Mouse (Mus musculus) liver, postnatal 0 days (tissue): Measurements from ENCODE around the gene Ubn1. TPM values are rescaled to one million over a fixed set of nuclear protein-coding genes. Genes with fewer than 3 reads are reported as not detected.

Experiments used
- ATAC-seq: fragments of 200-750 bp; cut with Nextera tagmentation; 2 replicates; pipeline ENCODE4 v1.8.0; 2017; ENCODE audit warnings: mild to moderate bottlenecking, moderate library complexity
- DNase-seq: peaks from one replicate; pipeline ENCODE4 v3.0.0-alpha.2; 2016
- H3K27ac ChIP-seq: fragments of 300-500 bp; sonication (generic); 2 replicates; pipeline ENCODE4 v1.5.1; 2014; ENCODE audit warnings: antibody characterized with exemption, moderate library complexity, mild to moderate bottlenecking, low read depth
- H3K27me3 ChIP-seq: fragments of 300-500 bp; sonication (generic); 2 replicates; pipeline ENCODE4 v1.6.1; 2014; ENCODE audit warnings: low read length, control low read depth, mixed read lengths; ENCODE audit not compliant: insufficient read depth
- H3K36me3 ChIP-seq: fragments of 300-500 bp; sonication (generic); replicated peaks from 2 replicates; pipeline ENCODE4 v1.6.1; 2014; ENCODE audit warnings: mild to moderate bottlenecking, control low read depth, low read length, moderate library complexity, mixed read lengths; ENCODE audit not compliant: insufficient read depth
- H3K4me1 ChIP-seq: fragments of 300-500 bp; sonication (generic); 2 replicates; pipeline ENCODE4 v1.6.1; 2014; ENCODE audit warnings: antibody characterized with exemption, mild to moderate bottlenecking, control low read depth; ENCODE audit not compliant: insufficient read depth
- H3K4me2 ChIP-seq: fragments of 300-500 bp; sonication (generic); 2 replicates; pipeline ENCODE4 v1.6.1; 2014; ENCODE audit warnings: low read depth, mild to moderate bottlenecking, low read length, moderate library complexity, mixed read lengths
- H3K4me3 ChIP-seq: fragments of 300-500 bp; sonication (generic); 2 replicates; pipeline ENCODE4 v1.5.1; 2014; ENCODE audit warnings: low read depth, low read length
- H3K9ac ChIP-seq: fragments of 300-500 bp; sonication (generic); replicated peaks from 2 replicates; pipeline ENCODE4 v1.6.1; 2014; ENCODE audit warnings: mild to moderate bottlenecking, moderate library complexity
- H3K9me3 ChIP-seq: fragments of 300-500 bp; sonication (generic); 2 replicates; pipeline ENCODE4 v1.6.1; 2016; ENCODE audit warnings: mild to moderate bottlenecking, control low read depth, low read length, mixed read lengths
- CTCF ChIP-seq: sonication (generic); IDR thresholded peaks from 2 replicates; pipeline ENCODE4 v1.5.1; 2016; ENCODE audit warnings: antibody characterized with exemption, low read depth
- EP300 ChIP-seq: IDR thresholded peaks from 2 replicates; pipeline ENCODE4 v1.6.1; 2016; ENCODE audit warnings: antibody characterized with exemption, low read depth, mild to moderate bottlenecking
- WGBS: fragments of 180-500 bp; shearing (Covaris S2); extraction: QIAGEN DNeasy Blood & Tissue Kit; methylation state at CpG from one replicate; pipeline ENCODE4 v1.1.7; 2014; ENCODE audit not compliant: insufficient replicate concordance; 5-methylcytosine and 5-hydroxymethylcytosine counted together
- polyA plus RNA-seq: library from polyadenylated mRNA; unstranded; fragments of >200 nt; fragmentation: Nextera tagmentation; extraction: Ambion mirVana; gene quantifications from 2 replicates; pipeline ENCODE4 v1.2.1, GENCODE M21; 2015

Gene Ubn1
- polyA plus RNA-seq, 1 experiment from 2014 or later: 6.4 TPM

- Histone ChIP-seq H3K36me3 (peaks cover 64% of the 10 kb centered on the region), H3K4me3 (no peak overlapping the region), H3K4me1 (no peaks in the 10 kb centered on the region), H3K27me3 (no peaks in the 10 kb centered on the region), H3K9me3 (no peaks in the 10 kb centered on the region), H3K4me2 (no peak overlapping the region), H3K9ac (no peak overlapping the region), H3K27ac (no peak overlapping the region)
- TF ChIP-seq EP300: no peak
- TF ChIP-seq CTCF: no peak
- DNase-seq (no peak), ATAC-seq (no peak)
- WGBS: 73% methylated on average over 4 of the region's 4 CpGs
Measured at GRCm38 (mm10) chr16:5063472-5063871, 13.6 kb downstream of the Ubn1 start.

- no peak overlapping the region for H3K9ac ChIP-seq
- no peak overlapping the region for H3K27ac ChIP-seq
- TF ChIP-seq EP300 (no peak), CTCF (no peak)
- peaks cover 77% of the 10 kb centered on the region for H3K36me3 ChIP-seq
- ATAC-seq (no peak), DNase-seq (no peak)
- H3K9me3 ChIP-seq: no peaks in the 10 kb centered on the region
- H3K27me3 ChIP-seq: no peaks in the 10 kb centered on the region
- H3K4me3 ChIP-seq: no peak overlapping the region
- 88% methylated on average over 3 of the region's 3 CpGs for WGBS
- H3K4me2 ChIP-seq: no peak overlapping the region
- no peaks in the 10 kb centered on the region for H3K4me1 ChIP-seq
Measured at GRCm38 (mm10) chr16:5070321-5070720, 20.5 kb downstream of the Ubn1 start.

GRCm38 (mm10) chr16:5071974-5072373 is 22.1 kb downstream of the Ubn1 start:
- Histone ChIP-seq H3K36me3 (peaks cover 85% of the 10 kb centered on the region), H3K27ac (no peak overlapping the region), H3K27me3 (no peaks in the 10 kb centered on the region), H3K9ac (no peak overlapping the region), H3K4me3 (no peak overlapping the region), H3K4me2 (no peak overlapping the region), H3K4me1 (no peaks in the 10 kb centered on the region), H3K9me3 (no peaks in the 10 kb centered on the region)
- no peak for DNase-seq
- WGBS: 84% methylated on average over 7 of the region's 7 CpGs
- no peak for ATAC-seq
- TF ChIP-seq CTCF: no peak

GRCm38 (mm10) chr16:5074341-5074740 is 24.5 kb downstream of the Ubn1 start:
- H3K27me3 ChIP-seq: no peaks in the 10 kb centered on the region
- H3K4me1 ChIP-seq: no peaks in the 10 kb centered on the region
- TF ChIP-seq EP300 (no peak), CTCF (no peak)
- no peak overlapping the region for H3K4me2 ChIP-seq
- no peak overlapping the region for H3K4me3 ChIP-seq
- no peak overlapping the region for H3K9ac ChIP-seq
- no peaks in the 10 kb centered on the region for H3K9me3 ChIP-seq
- no peak overlapping the region for H3K27ac ChIP-seq
- peaks cover 89% of the 10 kb centered on the region for H3K36me3 ChIP-seq
- 85% methylated on average over 5 of the region's 5 CpGs for WGBS
- no peak for ATAC-seq
- DNase-seq: no peak

GRCm38 (mm10) chr16:5085196-5085595 is 35.3 kb downstream of the Ubn1 start:
- Histone ChIP-seq H3K4me2 (no peak overlapping the region), H3K27me3 (no peaks in the 10 kb centered on the region), H3K9me3 (no peaks in the 10 kb centered on the region), H3K9ac (no peak overlapping the region), H3K27ac (no peak overlapping the region), H3K4me1 (no peaks in the 10 kb centered on the region), H3K4me3 (no peak overlapping the region), H3K36me3 (peaks cover 64% of the 10 kb centered on the region)
- 83% methylated on average over 4 of the region's 4 CpGs for WGBS
- TF ChIP-seq EP300: no peak
- TF ChIP-seq CTCF: no peak
- DNase-seq (no peak), ATAC-seq (no peak)

GRCm38 (mm10) chr16:5086179-5086578 is 36.3 kb downstream of the Ubn1 start:
- Histone ChIP-seq H3K4me3 (no peak overlapping the region), H3K9ac (no peak overlapping the region), H3K4me2 (no peak overlapping the region), H3K36me3 (peaks cover 61% of the 10 kb centered on the region), H3K9me3 (no peaks in the 10 kb centered on the region), H3K27ac (no peak overlapping the region), H3K4me1 (no peaks in the 10 kb centered on the region), H3K27me3 (no peaks in the 10 kb centered on the region)
- TF ChIP-seq EP300: no peak
- no peak for TF ChIP-seq CTCF
- no peak for DNase-seq
- ATAC-seq: no peak
- WGBS: 89% methylated on average over 2 of the region's 2 CpGs

GRCm38 (mm10) chr16:5089021-5089420 is 39.2 kb downstream of the Ubn1 start:
- ATAC-seq (no peak), DNase-seq (no peak)
- no peaks in the 10 kb centered on the region for H3K27me3 ChIP-seq
- no peak overlapping the region for H3K27ac ChIP-seq
- H3K9ac ChIP-seq: no peak overlapping the region
- 68% methylated on average over 10 of the region's 10 CpGs for WGBS
- no peak overlapping the region for H3K4me2 ChIP-seq
- H3K4me1 ChIP-seq: no peaks in the 10 kb centered on the region
- peaks cover 37% of the 10 kb centered on the region for H3K36me3 ChIP-seq
- H3K9me3 ChIP-seq: no peaks in the 10 kb centered on the region
- no peak for TF ChIP-seq EP300
- no peak for TF ChIP-seq CTCF
- no peak overlapping the region for H3K4me3 ChIP-seq
